Mouse (Mus musculus) CD4-positive, CD25-positive, alpha-beta regulatory T cell, adult 2 months (primary cell): ENCODE data around the gene Gck.
"Not testable (repeated sequence)": the region's sequence is repeated elsewhere in the genome, so short reads cannot be mapped to it uniquely, and the experiment has no call there.

Experiments used
- DNase-seq: peaks from one replicate; pipeline ENCODE4 v3.0.0-alpha.2; 2012; ENCODE audit warnings: low read depth, low spot score

The Gck gene

DNA sequence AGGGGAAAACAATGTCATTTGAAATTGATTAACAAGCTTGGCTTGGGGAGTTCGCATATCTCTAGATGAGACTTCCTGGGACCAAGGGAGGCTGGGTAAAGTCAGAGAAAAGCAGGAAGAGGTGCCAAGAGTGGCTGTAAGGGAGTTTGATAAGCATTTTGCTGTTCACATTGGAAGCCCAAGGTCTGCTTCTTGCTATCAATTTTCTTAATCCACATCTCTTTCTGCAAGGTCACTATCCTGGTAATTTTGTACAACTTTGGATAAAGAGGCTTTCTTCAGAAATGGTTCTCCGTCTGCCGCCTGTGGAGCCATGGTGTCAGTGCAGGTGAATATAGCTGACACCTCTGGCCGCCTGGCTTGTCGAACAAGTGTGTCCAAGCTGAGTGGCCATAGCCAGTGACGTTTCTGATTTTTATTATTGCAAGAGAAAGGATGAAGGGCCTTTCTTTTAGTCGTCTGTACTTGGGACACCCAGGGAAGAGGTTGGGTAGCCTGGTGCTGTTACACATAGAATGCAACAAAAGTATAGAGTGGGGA lies 5.2 kb upstream of the Gck start:
- DNase-seq = peak; percentile 69

GRCm38 (mm10) chr11:5954435-5954834 lies 4.6 kb upstream of the Gck start:
- DNase-seq = no peak

DNA sequence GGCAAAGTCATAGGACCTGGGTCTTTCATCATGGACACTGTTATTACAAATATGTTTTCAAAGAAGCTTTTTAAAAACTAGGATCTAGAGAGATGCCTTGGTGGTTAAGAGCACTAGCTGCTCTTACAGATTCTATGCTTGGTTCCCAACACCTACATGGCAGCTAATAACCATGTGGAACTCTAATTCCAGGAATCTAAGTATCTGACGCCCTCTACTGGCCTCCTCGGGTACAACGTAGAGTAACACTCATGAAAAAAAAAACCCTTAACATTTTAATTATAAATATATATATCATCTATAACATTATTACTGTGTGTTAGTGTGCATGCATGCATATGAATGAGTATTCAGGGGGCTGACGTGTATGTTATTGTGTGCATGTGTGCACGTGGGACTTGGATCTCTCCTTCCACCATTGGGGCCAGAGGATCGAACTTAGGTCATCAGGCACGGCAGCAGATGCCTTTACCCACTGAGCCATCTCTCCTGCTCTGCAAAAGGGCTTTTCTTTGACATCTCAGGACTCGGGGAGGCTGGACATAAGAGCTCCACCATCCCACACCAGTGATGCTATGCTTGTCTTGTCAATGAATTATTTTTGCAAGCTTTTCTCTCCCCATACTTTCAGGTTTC lies 3.4 kb upstream of the Gck start:
- peak; percentile 66 for DNase-seq

DNA sequence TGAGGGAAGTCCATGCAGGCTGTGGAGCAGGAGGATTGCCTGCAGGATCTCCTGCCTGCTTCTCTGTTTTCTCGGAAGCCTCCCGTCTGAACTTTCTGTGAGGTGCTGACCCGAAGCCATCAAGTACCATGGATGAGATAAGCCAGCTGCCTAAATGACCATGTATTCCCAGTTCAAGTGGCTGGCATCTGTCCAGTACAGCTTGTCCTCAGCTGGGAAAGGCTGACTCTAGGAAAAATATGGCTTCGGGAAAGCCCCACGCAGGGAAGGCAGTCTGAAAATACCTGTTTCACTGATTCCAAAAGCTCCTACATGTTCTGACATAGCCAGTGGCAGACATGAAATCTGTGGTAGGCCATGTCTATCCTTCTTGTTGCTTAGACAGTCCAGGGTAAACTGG lies 2.6 kb upstream of the Gck start:
- DNase-seq = no peak

GRCm38 (mm10) chr11:5948546-5949250 lies 1.2 kb downstream of the Gck start:
- DNase-seq = no peak

- DNase-seq = no peak
These were observed 2.1 kb downstream of the Gck start for GRCm38 (mm10) chr11:5947796-5948195.

GRCm38 (mm10) chr11:5945096-5945495 lies 4.8 kb downstream of the Gck start:
- no peak for DNase-seq

DNA sequence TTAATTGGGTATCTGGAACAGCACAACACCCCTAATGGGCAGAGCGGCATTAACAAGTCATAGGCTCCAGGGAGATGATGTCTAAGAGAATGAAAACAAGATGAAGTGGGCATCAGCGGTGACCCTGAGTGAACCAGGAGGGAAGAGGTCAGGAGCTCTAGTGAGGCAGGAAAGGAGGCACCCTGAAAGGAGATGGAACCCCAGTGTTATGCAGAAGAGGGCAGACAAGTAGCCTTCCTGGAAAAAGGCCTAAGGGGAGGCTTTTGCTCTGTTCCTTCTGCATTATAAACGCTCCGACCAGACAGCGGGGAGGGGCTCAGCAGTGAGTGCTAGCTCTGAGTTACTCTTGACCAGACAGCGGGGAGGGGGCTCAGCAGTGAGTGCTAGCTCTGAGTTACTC lies 6.9 kb downstream of the Gck start:
- no peak for DNase-seq

DNA sequence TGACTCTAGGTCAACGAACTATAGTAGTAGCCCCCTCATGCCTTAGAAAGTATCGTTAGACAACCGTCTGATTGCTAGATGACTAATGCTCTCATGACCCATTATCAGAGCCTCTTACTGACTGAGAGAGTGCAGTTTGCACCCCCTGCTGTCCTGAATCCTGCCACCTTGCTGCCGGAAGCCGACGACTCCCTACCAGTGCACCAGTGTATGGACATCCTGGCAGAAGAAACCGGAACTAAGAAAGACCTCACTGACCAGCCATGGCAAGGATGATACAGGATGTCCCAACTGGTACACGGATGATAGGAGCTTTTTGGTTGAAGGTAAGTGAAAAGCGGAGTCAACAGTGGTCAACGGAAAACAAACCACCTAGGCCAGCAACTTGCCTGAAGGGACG lies 15.3 kb downstream of the Gck start:
- DNase-seq = not testable (repeated sequence)

DNA sequence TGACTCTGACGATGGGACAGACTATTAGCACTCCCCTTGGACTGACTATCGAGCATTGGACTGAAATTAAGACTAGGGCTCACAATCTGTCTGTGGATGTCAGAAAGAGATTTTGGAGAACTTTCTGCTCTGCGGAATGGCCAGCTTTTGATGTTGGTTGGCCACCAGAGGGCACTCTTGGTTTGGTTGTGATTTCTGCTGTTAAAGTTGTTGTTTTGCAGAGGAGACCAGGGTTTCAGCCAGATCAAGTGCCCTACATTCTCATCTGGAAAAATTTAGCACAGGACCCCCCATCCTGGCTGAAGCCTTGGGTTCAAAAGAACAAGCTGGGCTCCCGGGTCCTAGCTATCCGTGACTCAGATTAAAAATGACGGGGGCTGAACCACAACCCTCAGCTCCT lies 17.9 kb downstream of the Gck start:
- peak; percentile 31 for DNase-seq

DNA sequence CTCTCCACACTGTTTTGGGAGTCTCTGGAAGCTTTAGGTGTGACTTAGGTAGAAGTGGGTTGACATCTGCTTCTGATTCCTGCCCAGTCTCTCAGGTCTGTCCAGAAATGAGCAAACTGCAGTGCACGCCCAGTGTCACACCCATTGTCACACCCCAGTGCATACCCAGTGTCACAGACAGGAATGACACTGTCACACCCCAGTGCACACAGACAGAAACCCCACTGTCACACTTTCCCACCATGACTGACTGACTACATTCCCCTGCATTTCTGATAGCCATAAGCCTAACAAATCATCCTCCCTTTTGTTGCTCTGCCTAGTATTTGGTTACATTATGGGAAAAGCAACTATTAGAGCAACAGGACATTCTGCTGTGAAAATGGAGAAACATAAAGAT lies 19.3 kb downstream of the Gck start:
- DNase-seq = no peak

- DNase-seq = no peak
These were observed 23.1 kb downstream of the Gck start for GRCm38 (mm10) chr11:5926696-5927220.

- no peak for DNase-seq
These were observed 25.2 kb downstream of the Gck start for GRCm38 (mm10) chr11:5924699-5925098.

DNA sequence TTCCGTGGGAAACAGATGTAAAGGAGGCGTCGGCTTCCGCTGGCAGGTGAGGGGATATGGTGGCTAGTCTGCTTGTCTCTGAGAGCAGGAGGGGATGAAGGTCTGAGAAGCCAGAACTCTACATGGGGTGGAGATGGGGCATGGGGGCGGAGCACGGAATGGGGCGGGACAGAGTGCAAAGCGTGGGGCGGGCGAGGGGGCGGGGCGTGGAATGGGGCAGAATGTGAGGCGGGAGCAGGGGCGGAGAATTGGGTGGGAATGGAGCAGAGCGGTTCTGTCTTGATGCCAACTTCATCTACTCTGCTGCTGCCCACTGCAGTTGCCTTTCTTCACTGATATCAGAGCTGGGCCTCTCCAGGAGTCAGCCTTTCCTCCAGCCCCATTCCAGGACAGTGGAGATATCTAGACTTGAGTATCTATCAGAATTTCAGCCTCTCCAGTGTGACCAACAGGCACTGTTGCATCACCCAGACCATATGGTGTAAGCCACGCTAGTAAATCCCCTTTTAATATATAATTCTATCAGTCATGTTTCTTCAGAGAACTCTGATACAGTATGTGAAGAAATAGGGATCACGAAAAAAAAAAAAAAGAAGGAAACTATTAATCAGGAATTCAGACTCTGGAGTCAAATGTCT lies 29.4 kb downstream of the Gck start:
- DNase-seq = peak; percentile 67

- no peak for DNase-seq
These were observed 30.3 kb downstream of the Gck start for GRCm38 (mm10) chr11:5919606-5920005.

DNA sequence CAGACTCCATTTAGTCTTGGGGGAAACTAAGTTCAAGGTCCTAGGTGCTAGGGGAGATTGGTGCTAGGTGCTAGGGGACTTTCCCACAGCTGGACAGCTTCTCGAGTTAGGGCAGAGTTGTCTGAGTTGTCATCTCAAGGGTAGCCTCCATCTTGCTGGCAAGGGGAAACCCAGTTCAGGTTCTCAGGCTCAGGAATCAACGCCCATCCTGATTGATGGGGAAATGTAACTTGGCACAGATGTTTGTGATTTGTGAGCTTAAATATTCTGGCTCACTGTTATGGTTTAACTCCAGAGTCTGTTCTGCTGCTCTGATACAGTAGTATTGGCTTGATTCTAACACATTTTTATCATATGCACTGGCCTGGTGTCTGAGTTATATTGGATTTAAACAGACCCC lies 31.8 kb downstream of the Gck start:
- DNase-seq = no peak

DNA sequence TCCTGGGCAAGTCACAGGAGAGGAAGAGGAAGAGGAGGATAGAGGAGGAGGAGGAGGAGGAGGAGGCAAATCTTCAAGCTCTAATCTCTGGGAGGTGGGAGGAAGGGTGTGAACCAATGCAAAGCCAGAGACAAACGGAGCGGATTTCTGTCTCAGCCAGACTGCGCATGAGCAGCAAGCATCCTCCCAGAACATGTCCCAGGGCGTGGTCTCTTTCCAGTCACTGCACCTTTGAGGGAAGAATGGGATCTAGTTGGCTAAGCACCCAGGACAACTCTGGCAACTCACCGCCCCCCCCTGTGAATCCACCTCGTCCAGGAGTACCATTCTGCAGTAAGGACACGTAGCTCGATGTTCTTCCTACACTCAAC lies 33.7 kb downstream of the Gck start:
- DNase-seq = no peak

DNA sequence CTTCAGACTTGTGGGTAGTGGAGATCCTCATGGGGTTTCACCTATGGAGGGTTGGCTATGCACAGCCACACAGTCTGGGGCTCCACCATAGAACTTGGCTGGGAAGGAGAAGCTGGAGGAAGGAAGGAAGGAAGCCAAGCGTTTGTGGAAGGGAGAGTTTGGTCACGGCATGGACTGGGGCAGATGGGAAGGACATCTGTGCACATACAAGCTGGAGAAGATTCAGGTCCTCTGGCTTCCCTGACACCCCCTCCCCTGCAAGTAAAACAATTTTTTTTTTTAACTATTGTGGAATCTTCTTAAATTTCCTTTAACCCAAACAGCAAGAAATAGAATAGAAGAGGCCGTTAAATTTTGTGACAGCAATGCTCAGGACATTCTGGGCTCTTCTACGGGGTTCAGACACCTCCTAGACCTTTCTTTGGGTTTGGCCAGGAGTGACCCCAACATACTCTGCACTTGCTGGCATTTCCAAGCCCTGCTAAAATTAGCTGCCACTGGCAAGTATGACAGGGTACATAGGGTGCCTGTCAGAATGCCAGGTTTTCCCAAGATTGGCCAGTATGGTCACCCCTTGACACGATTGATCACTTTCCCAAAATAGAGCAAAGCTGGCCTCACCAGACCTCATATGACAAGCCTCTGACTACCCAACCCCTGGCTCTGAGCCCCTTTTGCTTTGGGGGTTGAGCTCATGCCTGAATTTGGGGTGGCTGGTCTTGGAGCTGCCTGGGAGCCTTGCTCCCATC lies 34.3 kb downstream of the Gck start:
- DNase-seq = no peak

DNA sequence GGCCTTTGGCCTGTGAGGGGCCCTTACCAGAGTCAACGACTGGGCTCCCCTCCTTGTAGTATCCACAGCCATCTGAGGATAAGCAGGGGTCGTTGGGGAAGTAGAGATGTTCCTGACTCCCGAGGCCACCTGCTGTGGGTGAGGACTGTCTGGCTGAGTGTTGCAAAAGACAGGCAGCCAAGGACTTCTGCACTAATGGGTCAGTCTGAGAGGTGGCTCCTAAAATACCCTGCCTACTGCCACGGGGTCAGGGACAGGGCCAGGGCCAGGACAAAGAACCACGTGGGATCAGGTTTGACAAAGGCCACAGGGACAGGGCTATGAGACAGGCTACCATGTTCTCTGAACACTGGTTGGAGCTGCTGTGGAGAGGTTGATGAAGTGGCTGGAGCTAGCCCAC lies 34.9 kb downstream of the Gck start:
- DNase-seq = no peak

GRCm38 (mm10) chr11:5913936-5914335 lies 35.9 kb downstream of the Gck start:
- DNase-seq = no peak

DNA sequence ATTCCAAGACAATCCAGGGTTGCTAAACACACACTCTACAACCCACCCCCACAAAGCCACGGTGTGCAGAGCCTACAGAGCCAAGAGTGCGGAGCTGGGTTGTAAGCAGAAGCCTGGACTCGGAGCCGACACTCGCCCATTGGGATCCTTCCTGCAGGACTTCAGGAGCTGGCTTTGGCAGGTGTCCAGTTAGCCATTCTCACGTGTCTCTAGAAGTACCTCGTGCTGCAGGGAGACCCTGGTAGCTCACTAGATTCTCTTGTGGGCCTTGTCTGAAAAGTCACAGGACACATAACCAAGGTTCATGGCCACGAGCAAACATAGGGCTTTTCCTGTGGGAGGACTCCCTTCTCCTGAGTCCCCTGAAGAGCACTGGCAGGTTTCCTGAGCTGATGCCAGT lies 36.6 kb downstream of the Gck start:
- DNase-seq = no peak

DNA sequence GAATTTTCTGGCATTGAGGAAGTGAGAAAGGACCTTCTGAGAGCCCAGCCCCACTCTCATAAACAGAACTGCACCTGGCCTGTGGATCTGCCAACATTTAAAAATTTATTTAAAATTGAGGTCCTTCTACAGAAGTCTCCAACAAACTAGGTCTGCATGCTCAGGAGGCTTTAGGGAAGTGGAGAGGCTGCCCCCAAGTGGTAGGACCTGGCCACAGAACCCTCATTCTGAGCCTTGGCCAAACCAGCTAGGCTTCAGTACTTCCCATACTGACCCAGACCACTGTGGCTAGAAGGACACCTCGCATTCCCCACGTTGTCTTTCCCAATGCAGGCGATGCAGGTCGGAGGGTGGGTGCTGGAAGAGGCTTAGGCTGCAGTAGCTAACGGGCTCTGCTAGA lies 37.2 kb downstream of the Gck start:
- DNase-seq = peak; percentile 57
